Mouse (Mus musculus) cerebellum, adult 2 months (tissue): ENCODE results near the gene Cttnbp2.

Experiments used
- CTCF ChIP-seq: fragments of 200-500 bp; IDR thresholded peaks from 2 replicates; pipeline ENCODE4 v1.5.1; 2011; ENCODE audit warnings: low read depth, mild to moderate bottlenecking, control low read depth, low read length, moderate library complexity, borderline replicate concordance; ENCODE audit not compliant: insufficient read depth
- POLR2A ChIP-seq: fragments of 200-500 bp; IDR thresholded peaks from 2 replicates; pipeline ENCODE4 v1.6.1; 2011; ENCODE audit warnings: low read length, control low read depth, borderline replicate concordance; ENCODE audit not compliant: insufficient read depth

DNA sequence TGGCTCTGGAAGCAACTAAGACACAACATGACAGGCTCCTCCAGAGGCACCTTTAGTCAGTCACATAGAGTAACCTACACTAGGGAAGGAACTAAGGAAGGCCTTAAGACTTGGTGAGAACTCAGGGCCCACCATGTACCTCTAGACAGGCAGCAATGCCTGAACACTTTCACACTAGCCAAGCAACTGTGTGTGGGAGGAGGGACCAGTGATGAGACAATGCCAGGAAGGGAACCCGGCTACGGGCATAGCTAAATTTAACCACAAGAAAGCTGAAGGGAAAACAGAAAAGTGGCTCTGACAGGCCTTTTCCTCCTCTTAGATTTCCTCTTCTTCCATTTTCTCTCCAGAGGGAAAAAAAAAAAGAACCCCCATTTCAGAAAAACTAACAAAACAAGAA lies 6.6 kb downstream of the Cttnbp2 start:
- TF ChIP-seq CTCF: no peak
- no peak for TF ChIP-seq POLR2A
